Mouse (Mus musculus): ENCODE results near the gene Shld1. TPM values are rescaled to one million over a fixed set of nuclear protein-coding genes. Genes with fewer than 3 reads are reported as not detected.

Shld1 gene
- polyA plus RNA-seq, 1 experiment from 2014 or later: 17.1 TPM

DNA sequence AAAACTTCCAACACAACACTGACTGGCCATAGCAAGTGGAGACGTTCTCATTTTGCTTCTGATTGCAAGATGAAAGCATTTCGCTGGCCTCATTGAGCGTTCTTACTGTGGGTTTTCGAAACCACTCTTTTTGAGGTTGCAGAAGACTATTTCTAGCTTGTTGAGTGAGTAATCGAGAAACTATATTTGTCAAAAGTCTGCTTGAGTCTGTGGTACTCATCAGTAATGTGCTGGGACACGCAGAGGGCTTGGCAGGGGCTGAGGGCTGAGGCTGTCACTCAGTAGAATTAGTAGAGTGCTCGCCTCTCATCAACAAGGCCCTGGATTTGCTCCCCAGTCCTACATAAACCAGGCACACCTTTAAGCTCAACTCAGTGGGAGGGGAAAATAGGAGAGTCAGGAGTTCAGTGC lies 1.9 kb downstream of the Shld1 start:
- Histone ChIP-seq H3K4me1 (ENCODE audit: control insufficient read depth, insufficient read depth, low read length) (no peaks in the 10 kb centered on the region), H3K4me3 (ENCODE audit: low read depth, low read length) (no peak overlapping the region), H3K27me3 (ENCODE audit: control insufficient read depth, insufficient read depth, low read length) (no peaks in the 10 kb centered on the region), H3K27ac (ENCODE audit: low read length) (no peak overlapping the region), H3K9me3 (ENCODE audit: control insufficient read depth, low read depth, low read length) (no peaks in the 10 kb centered on the region), H3K36me3 (ENCODE audit: control insufficient read depth, insufficient read depth, low read length) (no peaks in the 10 kb centered on the region), H3K9ac (replicated peaks; ENCODE audit: low read depth, low read length) (no peak overlapping the region), H3K4me2 (replicated peaks; ENCODE audit: low read depth, low read length) (no peak overlapping the region)
- ATAC-seq (ENCODE audit: insufficient number of reproducible peaks, insufficient read depth, low FRiP score, low read depth): no peak
- WGBS: 77% methylated on average over 7 of the region's 7 CpGs

- Histone ChIP-seq H3K4me3 (ENCODE audit: low read depth, low read length) (no peak overlapping the region), H3K9me3 (ENCODE audit: control insufficient read depth, low read depth, low read length) (no peaks in the 10 kb centered on the region), H3K4me1 (ENCODE audit: control insufficient read depth, insufficient read depth, low read length) (no peaks in the 10 kb centered on the region), H3K4me2 (replicated peaks; ENCODE audit: low read depth, low read length) (no peak overlapping the region), H3K27me3 (ENCODE audit: control insufficient read depth, insufficient read depth, low read length) (no peaks in the 10 kb centered on the region), H3K27ac (ENCODE audit: low read length) (no peak overlapping the region; the same call in 1 of the 2 replicates), H3K36me3 (ENCODE audit: control insufficient read depth, insufficient read depth, low read length) (no peaks in the 10 kb centered on the region), H3K9ac (replicated peaks; ENCODE audit: low read depth, low read length) (no peak overlapping the region)
- no peak for ATAC-seq (ENCODE audit: insufficient number of reproducible peaks, insufficient read depth, low FRiP score, low read depth)
- WGBS: 38% methylated on average over 4 of the region's 4 CpGs
Observed at GRCm38 (mm10) chr2:132689188-132689568, 2.4 kb downstream of the Shld1 start.

DNA sequence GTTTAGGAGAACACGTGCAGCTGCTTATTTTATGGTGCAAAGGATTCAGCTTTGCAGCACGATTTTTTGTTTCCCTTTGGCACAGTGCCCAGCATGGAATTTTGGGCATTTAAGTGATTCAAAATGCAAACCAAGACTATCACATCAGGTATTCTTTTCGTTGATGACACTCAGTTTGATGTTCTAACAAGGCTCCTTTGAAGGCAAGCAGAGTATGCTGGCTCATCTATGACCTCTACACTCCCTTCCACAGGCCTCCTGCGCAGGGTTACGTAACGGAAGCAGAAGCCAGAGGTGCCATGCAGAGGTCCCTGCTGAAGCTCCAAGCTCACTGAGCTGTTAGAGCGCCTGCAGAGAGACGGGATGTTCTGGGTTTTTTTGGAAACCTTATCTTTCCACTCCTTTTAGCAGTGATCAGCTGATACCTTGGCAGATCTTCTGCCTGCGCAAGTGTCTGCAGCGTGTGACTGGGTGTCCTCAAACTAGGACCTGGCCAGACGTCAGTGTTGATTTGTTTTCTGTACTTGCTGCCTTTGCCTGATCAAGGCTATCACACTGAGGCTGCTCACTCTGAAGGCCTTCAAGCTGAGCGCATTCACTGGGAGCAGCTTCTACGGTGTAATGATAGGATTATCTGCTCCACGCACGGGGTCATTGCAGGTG lies 3.0 kb downstream of the Shld1 start:
- no peak overlapping the region for H3K9ac ChIP-seq (replicated peaks; ENCODE audit: low read depth, low read length)
- no peak overlapping the region for H3K4me3 ChIP-seq (ENCODE audit: low read depth, low read length)
- no peak overlapping the region for H3K27ac ChIP-seq (ENCODE audit: low read length)
- no peaks in the 10 kb centered on the region for H3K36me3 ChIP-seq (ENCODE audit: control insufficient read depth, insufficient read depth, low read length)
- H3K4me1 ChIP-seq (ENCODE audit: control insufficient read depth, insufficient read depth, low read length): no peaks in the 10 kb centered on the region
- no peaks in the 10 kb centered on the region for H3K27me3 ChIP-seq (ENCODE audit: control insufficient read depth, insufficient read depth, low read length)
- 67% methylated on average over 15 of the region's 15 CpGs for WGBS
- no peak overlapping the region for H3K4me2 ChIP-seq (replicated peaks; ENCODE audit: low read depth, low read length)
- no peaks in the 10 kb centered on the region for H3K9me3 ChIP-seq (ENCODE audit: control insufficient read depth, low read depth, low read length)
- no peak for ATAC-seq (ENCODE audit: insufficient number of reproducible peaks, insufficient read depth, low FRiP score, low read depth)

- H3K4me3 ChIP-seq (ENCODE audit: low read depth, low read length): no peak overlapping the region
- 66% methylated on average over 7 of the region's 7 CpGs for WGBS
- H3K27me3 ChIP-seq (ENCODE audit: control insufficient read depth, insufficient read depth, low read length): no peaks in the 10 kb centered on the region
- H3K4me2 ChIP-seq (replicated peaks; ENCODE audit: low read depth, low read length): no peak overlapping the region
- H3K36me3 ChIP-seq (ENCODE audit: control insufficient read depth, insufficient read depth, low read length): no peaks in the 10 kb centered on the region
- no peak overlapping the region for H3K27ac ChIP-seq (ENCODE audit: low read length)
- H3K9me3 ChIP-seq (ENCODE audit: control insufficient read depth, low read depth, low read length): no peaks in the 10 kb centered on the region
- no peak for ATAC-seq (ENCODE audit: insufficient number of reproducible peaks, insufficient read depth, low FRiP score, low read depth)
- H3K9ac ChIP-seq (replicated peaks; ENCODE audit: low read depth, low read length): no peak overlapping the region
- H3K4me1 ChIP-seq (ENCODE audit: control insufficient read depth, insufficient read depth, low read length): no peaks in the 10 kb centered on the region
Observed at GRCm38 (mm10) chr2:132691731-132692130, 5.0 kb downstream of the Shld1 start.

DNA sequence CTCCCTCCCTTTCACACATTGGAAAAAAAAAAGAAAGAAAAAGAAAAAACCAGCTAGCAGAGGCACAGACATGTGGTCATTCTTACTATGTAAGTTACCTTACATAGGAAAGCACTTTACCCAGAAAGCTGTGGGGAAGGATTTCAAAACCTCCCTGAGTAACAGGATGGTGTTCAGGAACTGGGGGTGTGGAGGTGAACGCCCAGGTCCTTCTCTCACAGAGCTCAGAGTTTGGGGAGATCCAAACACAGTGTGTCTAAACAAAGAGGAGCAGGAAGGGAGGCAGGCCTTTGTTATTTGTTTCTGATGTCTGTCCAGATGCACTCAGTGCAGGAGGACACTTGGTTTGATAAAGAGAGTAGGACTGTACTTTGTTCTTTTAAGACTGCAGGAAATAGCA lies 5.6 kb downstream of the Shld1 start:
- Histone ChIP-seq H3K27me3 (ENCODE audit: control insufficient read depth, insufficient read depth, low read length) (no peaks in the 10 kb centered on the region), H3K4me1 (ENCODE audit: control insufficient read depth, insufficient read depth, low read length) (no peaks in the 10 kb centered on the region), H3K4me3 (ENCODE audit: low read depth, low read length) (no peak overlapping the region), H3K27ac (ENCODE audit: low read length) (no peak overlapping the region), H3K4me2 (replicated peaks; ENCODE audit: low read depth, low read length) (no peak overlapping the region), H3K9ac (replicated peaks; ENCODE audit: low read depth, low read length) (no peak overlapping the region), H3K9me3 (ENCODE audit: control insufficient read depth, low read depth, low read length) (no peaks in the 10 kb centered on the region), H3K36me3 (ENCODE audit: control insufficient read depth, insufficient read depth, low read length) (no peaks in the 10 kb centered on the region)
- 71% methylated on average over 1 of the region's 1 CpGs for WGBS
- ATAC-seq (ENCODE audit: insufficient number of reproducible peaks, insufficient read depth, low FRiP score, low read depth): no peak

DNA sequence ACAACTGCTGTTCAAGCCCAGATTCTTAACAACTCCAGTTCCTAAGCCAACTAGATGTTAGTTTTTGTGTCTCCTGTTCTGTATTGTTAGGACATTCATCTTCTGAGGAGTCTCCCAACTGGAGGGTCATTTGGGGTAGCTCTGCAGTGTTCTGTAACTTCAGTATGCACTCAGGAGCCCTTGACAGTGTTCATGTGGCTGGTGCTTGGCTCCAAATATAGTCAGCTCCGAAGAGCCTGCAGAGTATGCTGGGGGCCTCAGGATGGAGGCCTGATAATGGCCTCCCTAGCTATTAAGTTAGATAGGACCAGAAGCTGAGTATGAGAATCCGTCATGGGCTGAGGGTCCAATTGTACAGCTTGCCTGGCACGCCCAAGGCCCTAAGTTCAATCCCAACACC lies 7.2 kb downstream of the Shld1 start:
- H3K9me3 ChIP-seq (ENCODE audit: control insufficient read depth, low read depth, low read length): no peaks in the 10 kb centered on the region
- H3K36me3 ChIP-seq (ENCODE audit: control insufficient read depth, insufficient read depth, low read length): no peaks in the 10 kb centered on the region
- no peak overlapping the region for H3K27ac ChIP-seq (ENCODE audit: low read length)
- no peaks in the 10 kb centered on the region for H3K27me3 ChIP-seq (ENCODE audit: control insufficient read depth, insufficient read depth, low read length)
- no peak overlapping the region for H3K9ac ChIP-seq (replicated peaks; ENCODE audit: low read depth, low read length)
- H3K4me3 ChIP-seq (ENCODE audit: low read depth, low read length): no peak overlapping the region
- WGBS: 81% methylated on average over 3 of the region's 3 CpGs
- H3K4me2 ChIP-seq (replicated peaks; ENCODE audit: low read depth, low read length): no peak overlapping the region
- no peaks in the 10 kb centered on the region for H3K4me1 ChIP-seq (ENCODE audit: control insufficient read depth, insufficient read depth, low read length)
- no peak for ATAC-seq (ENCODE audit: insufficient number of reproducible peaks, insufficient read depth, low FRiP score, low read depth)

GRCm38 (mm10) chr2:132695358-132696093 lies 8.8 kb downstream of the Shld1 start:
- H3K4me2 ChIP-seq (replicated peaks; ENCODE audit: low read depth, low read length): no peak overlapping the region
- WGBS: 75% methylated on average over 9 of the region's 9 CpGs
- H3K4me1 ChIP-seq (ENCODE audit: control insufficient read depth, insufficient read depth, low read length): no peaks in the 10 kb centered on the region
- no peaks in the 10 kb centered on the region for H3K27me3 ChIP-seq (ENCODE audit: control insufficient read depth, insufficient read depth, low read length)
- H3K9ac ChIP-seq (replicated peaks; ENCODE audit: low read depth, low read length): no peak overlapping the region
- ATAC-seq (ENCODE audit: insufficient number of reproducible peaks, insufficient read depth, low FRiP score, low read depth): peak; percentile 78; the same call in 1 of the 2 replicates
- H3K27ac ChIP-seq (ENCODE audit: low read length): no peak overlapping the region
- no peaks in the 10 kb centered on the region for H3K9me3 ChIP-seq (ENCODE audit: control insufficient read depth, low read depth, low read length)
- H3K36me3 ChIP-seq (ENCODE audit: control insufficient read depth, insufficient read depth, low read length): no peaks in the 10 kb centered on the region
- no peak overlapping the region for H3K4me3 ChIP-seq (ENCODE audit: low read depth, low read length)

DNA sequence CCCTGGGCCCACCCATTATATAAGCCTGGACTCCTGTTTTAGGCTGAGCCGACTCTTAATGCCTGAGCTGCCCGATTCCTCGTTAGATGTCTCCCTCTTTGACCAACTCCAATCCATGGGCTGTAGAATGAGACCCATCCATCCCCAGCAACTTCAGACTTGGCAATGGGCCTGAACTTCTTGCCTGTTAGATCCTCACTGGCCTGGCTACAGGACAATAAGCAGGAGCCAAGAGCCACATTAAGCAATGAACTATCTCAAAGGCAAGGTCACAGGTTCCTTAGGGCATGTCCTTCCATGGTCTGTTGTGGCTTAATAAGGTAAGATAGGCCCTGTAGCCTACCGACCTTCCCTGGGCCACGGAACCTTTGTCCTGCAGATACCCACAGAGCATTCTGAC lies 9.8 kb downstream of the Shld1 start:
- Histone ChIP-seq H3K4me2 (replicated peaks; ENCODE audit: low read depth, low read length) (no peak overlapping the region), H3K4me3 (ENCODE audit: low read depth, low read length) (no peak overlapping the region), H3K27ac (ENCODE audit: low read length) (no peak overlapping the region), H3K36me3 (ENCODE audit: control insufficient read depth, insufficient read depth, low read length) (no peaks in the 10 kb centered on the region), H3K9ac (replicated peaks; ENCODE audit: low read depth, low read length) (no peak overlapping the region), H3K27me3 (ENCODE audit: control insufficient read depth, insufficient read depth, low read length) (no peaks in the 10 kb centered on the region), H3K4me1 (ENCODE audit: control insufficient read depth, insufficient read depth, low read length) (no peaks in the 10 kb centered on the region), H3K9me3 (ENCODE audit: control insufficient read depth, low read depth, low read length) (no peaks in the 10 kb centered on the region)
- no peak for ATAC-seq (ENCODE audit: insufficient number of reproducible peaks, insufficient read depth, low FRiP score, low read depth)
- 87% methylated on average over 5 of the region's 5 CpGs for WGBS
